Mouse (Mus musculus): Measurements from ENCODE around the gene Bsg. TPM values are rescaled to one million over a fixed set of nuclear protein-coding genes. Genes with fewer than 3 reads are reported as not detected.
A peak's percentile ranks its signal among the peaks of the same experiment; 100 is the strongest.
"Not testable (repeated sequence)": the region's sequence is repeated elsewhere in the genome, so short reads cannot be mapped to it uniquely, and the experiment has no call there.

Bsg gene
- polyA plus RNA-seq, 1 experiment from 2014 or later: 900 TPM

DNA sequence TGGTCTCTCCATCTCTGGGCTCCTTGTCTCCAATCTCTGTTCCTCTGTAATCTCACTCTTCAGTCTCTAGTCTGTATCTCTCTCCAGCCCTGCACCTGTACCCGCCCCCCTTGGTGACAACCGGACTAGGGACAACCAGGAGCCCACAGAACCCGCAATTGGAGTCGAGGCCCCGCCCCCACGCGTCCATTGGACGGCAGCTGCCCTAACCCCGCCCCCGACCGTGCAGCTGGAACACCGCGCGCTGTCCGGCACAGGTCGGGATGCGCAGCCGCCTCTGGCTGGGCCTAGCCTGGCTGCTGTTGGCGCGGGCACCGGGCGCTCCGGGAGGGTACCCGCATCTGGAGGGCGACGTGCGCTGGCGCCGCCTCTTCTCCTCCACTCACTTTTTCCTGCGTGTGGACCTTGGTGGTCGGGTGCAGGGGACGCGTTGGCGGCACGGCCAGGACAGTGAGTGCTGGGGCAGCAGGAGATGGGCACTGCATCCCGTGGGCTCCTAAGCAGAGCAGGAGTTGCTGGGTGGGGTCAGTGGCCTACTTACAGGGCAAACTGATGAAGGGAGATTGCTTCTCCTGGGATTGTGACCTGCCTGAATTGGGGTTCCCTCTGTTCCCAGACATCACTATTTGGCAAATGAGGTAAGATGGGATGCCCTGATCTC, 50.7 kb downstream of the Bsg start, which contains the start of gene Fgf22:
Fgf22 (plus strand) TSS at position 221 of the 661 bp plus-strand sequence.
- peak within 1 kb of the TSS; percentile 23; the same call in 1 of the 2 replicates for H3K4me3 ChIP-seq (ENCODE audit: low read depth, low read length)
- DNase-seq (ENCODE audit: low spot score) (peak; percentile 70), ATAC-seq (replicated peaks; ENCODE audit: low FRiP score, low TSS enrichment, low read depth) (peak; percentile 75)
- H3K36me3 ChIP-seq (ENCODE audit: control insufficient read depth, insufficient read depth, low read length): peaks cover 35% of the 10 kb centered on the region
- peaks cover 6% of the 10 kb centered on the region; the same call in 1 of the 2 replicates for H3K4me1 ChIP-seq (replicated peaks; ENCODE audit: control insufficient read depth, insufficient read depth, low read length)
- H3K9ac ChIP-seq (ENCODE audit: low read length): no peak within 1 kb of the TSS
- peak within 1 kb of the TSS; percentile 55 for H3K4me2 ChIP-seq (ENCODE audit: low read length)
- H3K27ac ChIP-seq (ENCODE audit: low read depth): no peak within 1 kb of the TSS
- WGBS: under 1% methylated on average over 36 of the region's 36 CpGs
- H3K9me3 ChIP-seq (ENCODE audit: control insufficient read depth, low read length): no peaks in the 10 kb centered on the region
- no peaks in the 10 kb centered on the region for H3K27me3 ChIP-seq (replicated peaks; ENCODE audit: control insufficient read depth, insufficient read depth, low read length)

- no peaks in the 10 kb centered on the region for H3K27me3 ChIP-seq (replicated peaks; ENCODE audit: control insufficient read depth, insufficient read depth, low read length)
- peaks cover 6% of the 10 kb centered on the region; the same call in 1 of the 2 replicates for H3K4me1 ChIP-seq (replicated peaks; ENCODE audit: control insufficient read depth, insufficient read depth, low read length)
- H3K9me3 ChIP-seq (ENCODE audit: control insufficient read depth, low read length): no peaks in the 10 kb centered on the region
- H3K36me3 ChIP-seq (ENCODE audit: control insufficient read depth, insufficient read depth, low read length): peaks cover 42% of the 10 kb centered on the region
- ATAC-seq (replicated peaks; ENCODE audit: low FRiP score, low TSS enrichment, low read depth): no peak
- WGBS: 89% methylated on average over 3 of the region's 3 CpGs
- H3K4me3 ChIP-seq (ENCODE audit: low read depth, low read length): no peak overlapping the region
- no peak overlapping the region for H3K9ac ChIP-seq (ENCODE audit: low read length)
- H3K27ac ChIP-seq (ENCODE audit: low read depth): no peak overlapping the region
- no peak for DNase-seq (ENCODE audit: low spot score)
- no peak overlapping the region for H3K4me2 ChIP-seq (ENCODE audit: low read length)
Measured at GRCm38 (mm10) chr10:79755854-79756253, 51.6 kb downstream of the Bsg start.

GRCm38 (mm10) chr10:79756660-79757059, 52.4 kb downstream of the Bsg start:
- Histone ChIP-seq H3K27me3 (replicated peaks; ENCODE audit: control insufficient read depth, insufficient read depth, low read length) (no peaks in the 10 kb centered on the region), H3K4me2 (ENCODE audit: low read length) (no peak overlapping the region), H3K27ac (ENCODE audit: low read depth) (no peak overlapping the region), H3K4me3 (ENCODE audit: low read depth, low read length) (no peak overlapping the region), H3K9me3 (ENCODE audit: control insufficient read depth, low read length) (no peaks in the 10 kb centered on the region), H3K9ac (ENCODE audit: low read length) (no peak overlapping the region), H3K36me3 (ENCODE audit: control insufficient read depth, insufficient read depth, low read length) (peaks cover 50% of the 10 kb centered on the region), H3K4me1 (replicated peaks; ENCODE audit: control insufficient read depth, insufficient read depth, low read length) (peaks cover 6% of the 10 kb centered on the region; the same call in 1 of the 2 replicates)
- DNase-seq (ENCODE audit: low spot score): no peak
- WGBS: 87% methylated on average over 24 of the region's 24 CpGs
- no peak for ATAC-seq (replicated peaks; ENCODE audit: low FRiP score, low TSS enrichment, low read depth)

- H3K27ac ChIP-seq (ENCODE audit: low read depth); H3K9me3 ChIP-seq (ENCODE audit: control insufficient read depth, low read length); H3K4me1 ChIP-seq (replicated peaks; ENCODE audit: control insufficient read depth, insufficient read depth, low read length); H3K4me2 ChIP-seq (ENCODE audit: low read length); H3K9ac ChIP-seq (ENCODE audit: low read length); ATAC-seq (replicated peaks; ENCODE audit: low FRiP score, low TSS enrichment, low read depth); DNase-seq (ENCODE audit: low spot score); H3K27me3 ChIP-seq (replicated peaks; ENCODE audit: control insufficient read depth, insufficient read depth, low read length); H3K4me3 ChIP-seq (ENCODE audit: low read depth, low read length): not testable (repeated sequence)
- H3K36me3 ChIP-seq (ENCODE audit: control insufficient read depth, insufficient read depth, low read length): peaks cover 59% of the 10 kb centered on the region
- WGBS: 91% methylated on average over 1 of the region's 1 CpGs
Measured at GRCm38 (mm10) chr10:79759675-79760074, 55.4 kb downstream of the Bsg start.

DNA sequence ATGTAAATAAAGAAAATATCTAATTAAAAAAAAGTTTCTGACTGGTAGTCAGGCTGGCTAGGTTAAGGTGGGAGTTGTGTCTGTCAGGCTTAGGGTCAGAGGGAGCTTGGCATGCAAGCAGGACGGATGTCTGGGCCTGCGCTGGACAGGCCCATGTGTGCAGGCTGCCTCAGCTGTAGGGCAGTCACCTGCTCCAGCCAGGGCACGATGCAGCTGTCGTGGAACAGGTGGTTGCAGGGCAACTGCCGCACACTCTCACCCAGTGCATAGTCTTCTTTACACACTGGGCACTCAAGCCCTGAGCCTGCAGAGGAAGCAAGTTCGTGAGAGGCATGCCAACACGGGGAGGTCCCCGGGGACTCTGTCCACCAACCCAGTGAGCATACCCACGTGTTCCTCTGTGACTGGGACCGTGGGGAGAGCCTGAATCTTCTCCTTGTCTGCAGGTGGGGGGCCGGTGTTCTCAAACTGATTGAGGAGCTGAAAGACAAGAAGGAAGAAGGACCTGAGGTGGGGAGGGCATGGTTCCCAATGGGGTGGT, 56.4 kb downstream of the Bsg start:
- Histone ChIP-seq H3K27ac (ENCODE audit: low read depth) (no peak overlapping the region), H3K4me2 (ENCODE audit: low read length) (no peak overlapping the region), H3K36me3 (ENCODE audit: control insufficient read depth, insufficient read depth, low read length) (peaks cover 59% of the 10 kb centered on the region), H3K4me3 (ENCODE audit: low read depth, low read length) (no peak overlapping the region), H3K9me3 (ENCODE audit: control insufficient read depth, low read length) (no peaks in the 10 kb centered on the region), H3K9ac (ENCODE audit: low read length) (no peak overlapping the region), H3K4me1 (replicated peaks; ENCODE audit: control insufficient read depth, insufficient read depth, low read length) (peaks cover 11% of the 10 kb centered on the region), H3K27me3 (replicated peaks; ENCODE audit: control insufficient read depth, insufficient read depth, low read length) (no peaks in the 10 kb centered on the region)
- no peak for DNase-seq (ENCODE audit: low spot score)
- ATAC-seq (replicated peaks; ENCODE audit: low FRiP score, low TSS enrichment, low read depth): no peak
- 89% methylated on average over 11 of the region's 11 CpGs for WGBS

Other genes with a start within 250 kb of the Bsg start
- not detected in 2 replicates for gene Vmn2r83, start 235.8 kb upstream of the Bsg start, polyA plus RNA-seq (2014; fragmentation: Nextera tagmentation; extraction: Ambion mirVana)
- gene Plpp2, start 170.7 kb upstream of the Bsg start, polyA plus RNA-seq (2014; fragmentation: Nextera tagmentation; extraction: Ambion mirVana): 91.9 and 92.2 TPM in 2 replicates
- gene Mier2, start 149.3 kb upstream of the Bsg start, polyA plus RNA-seq (2014; fragmentation: Nextera tagmentation; extraction: Ambion mirVana): 47.9 and 48.0 TPM in 2 replicates
- gene Theg, start 117.2 kb upstream of the Bsg start, polyA plus RNA-seq (2014; fragmentation: Nextera tagmentation; extraction: Ambion mirVana): not detected in 2 replicates
- 0.19 TPM in 1 of 2 replicates, not detected in the other for gene C2cd4c, start 90.5 kb upstream of the Bsg start, polyA plus RNA-seq (2014; fragmentation: Nextera tagmentation; extraction: Ambion mirVana)
- gene Shc2, start 66.6 kb upstream of the Bsg start, polyA plus RNA-seq (2014; fragmentation: Nextera tagmentation; extraction: Ambion mirVana): 8.1 and 8.4 TPM in 2 replicates
- not detected in 2 replicates for gene Odf3l2, start 58.8 kb upstream of the Bsg start, polyA plus RNA-seq (2014; fragmentation: Nextera tagmentation; extraction: Ambion mirVana)
- 32.5 and 34.7 TPM in 2 replicates for gene Madcam1, start 39.9 kb upstream of the Bsg start, polyA plus RNA-seq (2014; fragmentation: Nextera tagmentation; extraction: Ambion mirVana)
- gene Tpgs1, start 35.1 kb upstream of the Bsg start, polyA plus RNA-seq (2014; fragmentation: Nextera tagmentation; extraction: Ambion mirVana): 80.1 and 81.2 TPM in 2 replicates
- 129 and 145 TPM in 2 replicates for gene Cdc34, start 22.3 kb upstream of the Bsg start, polyA plus RNA-seq (2014; fragmentation: Nextera tagmentation; extraction: Ambion mirVana)
- 0.78 and 1.2 TPM in 2 replicates for gene Gzmm, start 15.5 kb upstream of the Bsg start, polyA plus RNA-seq (2014; fragmentation: Nextera tagmentation; extraction: Ambion mirVana)
- gene Hcn2, start 12.1 kb downstream of the Bsg start, polyA plus RNA-seq (2014; fragmentation: Nextera tagmentation; extraction: Ambion mirVana): 0.09 and 0.12 TPM in 2 replicates
- gene Polrmt, start 42.1 kb downstream of the Bsg start, polyA plus RNA-seq (2014; fragmentation: Nextera tagmentation; extraction: Ambion mirVana): 37.9 and 40.1 TPM in 2 replicates
- gene Fgf22, start 50.6 kb downstream of the Bsg start, polyA plus RNA-seq (2014; fragmentation: Nextera tagmentation; extraction: Ambion mirVana): 0.26 and 0.42 TPM in 2 replicates
- 80.3 and 90.3 TPM in 2 replicates for gene Rnf126, start 62.5 kb downstream of the Bsg start, polyA plus RNA-seq (2014; fragmentation: Nextera tagmentation; extraction: Ambion mirVana)
- 10.1 and 11.1 TPM in 2 replicates for gene Fstl3, start 72.8 kb downstream of the Bsg start, polyA plus RNA-seq (2014; fragmentation: Nextera tagmentation; extraction: Ambion mirVana)
- 0.45 TPM in 1 of 2 replicates, not detected in the other for gene Prss57, start 86.5 kb downstream of the Bsg start, polyA plus RNA-seq (2014; fragmentation: Nextera tagmentation; extraction: Ambion mirVana)
- gene Palm, start 89.1 kb downstream of the Bsg start, polyA plus RNA-seq (2014; fragmentation: Nextera tagmentation; extraction: Ambion mirVana): 63.4 and 66.2 TPM in 2 replicates
- 78.3 and 87.9 TPM in 2 replicates for gene Misp, start 116.5 kb downstream of the Bsg start, polyA plus RNA-seq (2014; fragmentation: Nextera tagmentation; extraction: Ambion mirVana)
- 286 and 291 TPM in 2 replicates for gene Ptbp1, start 149.9 kb downstream of the Bsg start, polyA plus RNA-seq (2014; fragmentation: Nextera tagmentation; extraction: Ambion mirVana)
- gene Prtn3, start 170.0 kb downstream of the Bsg start, polyA plus RNA-seq (2014; fragmentation: Nextera tagmentation; extraction: Ambion mirVana): 5.2 and 5.9 TPM in 2 replicates
- 38.8 and 46.4 TPM in 2 replicates for gene Plppr3, start 170.1 kb downstream of the Bsg start, polyA plus RNA-seq (2014; fragmentation: Nextera tagmentation; extraction: Ambion mirVana)
- gene Elane, start 181.8 kb downstream of the Bsg start, polyA plus RNA-seq (2014; fragmentation: Nextera tagmentation; extraction: Ambion mirVana): 0.55 TPM in 1 of 2 replicates, not detected in the other
- not detected in 2 replicates for gene Cfd, start 186.4 kb downstream of the Bsg start, polyA plus RNA-seq (2014; fragmentation: Nextera tagmentation; extraction: Ambion mirVana)
- gene Med16, start 204.4 kb downstream of the Bsg start, polyA plus RNA-seq (2014; fragmentation: Nextera tagmentation; extraction: Ambion mirVana): 42.0 and 46.3 TPM in 2 replicates
- not detected in 2 replicates for gene Gm26602, start 206.4 kb downstream of the Bsg start, polyA plus RNA-seq (2014; fragmentation: Nextera tagmentation; extraction: Ambion mirVana)
- gene Kiss1r, start 212.5 kb downstream of the Bsg start, polyA plus RNA-seq (2014; fragmentation: Nextera tagmentation; extraction: Ambion mirVana): 0.46 and 0.51 TPM in 2 replicates
- gene R3hdm4, start 216.7 kb downstream of the Bsg start, polyA plus RNA-seq (2014; fragmentation: Nextera tagmentation; extraction: Ambion mirVana): 122 and 126 TPM in 2 replicates
- gene Arid3a, start 222.6 kb downstream of the Bsg start, polyA plus RNA-seq (2014; fragmentation: Nextera tagmentation; extraction: Ambion mirVana): 12.7 and 14.4 TPM in 2 replicates

Data from intestine, embryonic 14.5 days (tissue).